Mouse (Mus musculus): ENCODE data around the gene Sorcs2. TPM values are rescaled to one million over a fixed set of nuclear protein-coding genes. Genes with fewer than 3 reads are reported as not detected.

Sorcs2 gene
- polyA plus RNA-seq, 1 experiment from 2014 or later = 3.1 TPM

DNA sequence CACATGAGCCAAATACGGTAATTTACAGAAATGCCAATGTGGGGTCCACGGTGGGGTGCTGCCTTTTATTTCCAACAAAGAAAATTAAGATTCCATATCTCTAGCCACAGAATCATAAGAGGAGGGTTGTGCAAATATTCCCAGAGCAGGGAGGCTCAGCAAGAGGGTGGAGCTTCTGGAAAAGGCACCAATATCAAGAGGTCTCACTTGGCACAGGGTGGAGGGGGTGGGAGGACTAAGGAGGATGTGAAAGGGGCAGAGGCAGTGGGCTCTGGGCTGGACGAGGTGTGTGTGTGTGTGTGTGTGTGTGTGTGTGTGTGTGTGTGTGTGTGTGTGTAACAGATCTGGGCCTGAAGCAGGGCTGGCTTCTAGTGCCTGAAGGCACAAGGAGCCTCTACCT is 297.5 kb downstream of the Sorcs2 start:
- Histone ChIP-seq H3K9ac (ENCODE audit: low read length) (no peak overlapping the region), H3K4me2 (replicated peaks; ENCODE audit: low read depth) (no peak overlapping the region), H3K9me3 (ENCODE audit: control insufficient read depth, low read length) (no peaks in the 10 kb centered on the region), H3K36me3 (ENCODE audit: control insufficient read depth, insufficient read depth, low read length) (no peaks in the 10 kb centered on the region), H3K27me3 (ENCODE audit: control insufficient read depth, insufficient read depth, low read length) (no peaks in the 10 kb centered on the region), H3K27ac (replicated peaks) (no peak overlapping the region), H3K4me1 (replicated peaks; ENCODE audit: control insufficient read depth, insufficient read depth) (no peaks in the 10 kb centered on the region), H3K4me3 (ENCODE audit: low read depth, low read length) (no peak overlapping the region)
- WGBS = 50% methylated on average over 3 of the region's 3 CpGs
- TF ChIP-seq EP300 (optimal IDR thresholded peaks at IDR 0.05) = no peak
- no peak for TF ChIP-seq CTCF (IDR thresholded peaks at IDR 0.05; ENCODE audit: low read depth)
- DNase-seq (ENCODE audit: low spot score) (no peak), ATAC-seq (ENCODE audit: low FRiP score, low TSS enrichment) (no peak)

DNA sequence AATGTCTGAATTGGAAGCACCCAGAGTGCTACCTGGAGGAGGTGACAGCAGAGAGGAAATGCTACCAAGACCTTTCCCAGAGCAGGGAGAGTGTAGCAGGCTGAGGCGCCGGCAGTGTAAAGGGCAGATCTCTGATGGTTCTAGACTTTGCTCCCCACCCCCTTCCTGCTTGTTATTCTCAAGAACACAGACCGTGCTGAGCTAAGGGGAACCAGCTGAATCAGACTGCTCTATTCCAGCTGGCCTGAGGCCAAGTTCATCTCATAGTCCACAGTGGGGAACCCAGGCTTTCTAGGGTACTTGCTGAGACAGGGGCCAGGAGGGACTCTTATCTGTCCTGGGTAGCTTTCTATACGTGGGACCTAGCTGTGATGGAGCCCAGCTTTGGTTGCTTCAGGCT is 298.3 kb downstream of the Sorcs2 start:
- ATAC-seq (ENCODE audit: low FRiP score, low TSS enrichment) (0 out of 2 replicates have a peak, but pooled peaks have one; percentile 10), DNase-seq (ENCODE audit: low spot score) (no peak)
- Histone ChIP-seq H3K4me3 (ENCODE audit: low read depth, low read length) (no peak overlapping the region), H3K36me3 (ENCODE audit: control insufficient read depth, insufficient read depth, low read length) (no peaks in the 10 kb centered on the region), H3K4me2 (replicated peaks; ENCODE audit: low read depth) (no peak overlapping the region), H3K9ac (ENCODE audit: low read length) (no peak overlapping the region), H3K9me3 (ENCODE audit: control insufficient read depth, low read length) (no peaks in the 10 kb centered on the region), H3K27ac (replicated peaks) (no peak overlapping the region), H3K27me3 (ENCODE audit: control insufficient read depth, insufficient read depth, low read length) (no peaks in the 10 kb centered on the region), H3K4me1 (replicated peaks; ENCODE audit: control insufficient read depth, insufficient read depth) (no peaks in the 10 kb centered on the region)
- 33% methylated on average over 4 of the region's 4 CpGs for WGBS
- no peak for TF ChIP-seq CTCF (IDR thresholded peaks at IDR 0.05; ENCODE audit: low read depth)

DNA sequence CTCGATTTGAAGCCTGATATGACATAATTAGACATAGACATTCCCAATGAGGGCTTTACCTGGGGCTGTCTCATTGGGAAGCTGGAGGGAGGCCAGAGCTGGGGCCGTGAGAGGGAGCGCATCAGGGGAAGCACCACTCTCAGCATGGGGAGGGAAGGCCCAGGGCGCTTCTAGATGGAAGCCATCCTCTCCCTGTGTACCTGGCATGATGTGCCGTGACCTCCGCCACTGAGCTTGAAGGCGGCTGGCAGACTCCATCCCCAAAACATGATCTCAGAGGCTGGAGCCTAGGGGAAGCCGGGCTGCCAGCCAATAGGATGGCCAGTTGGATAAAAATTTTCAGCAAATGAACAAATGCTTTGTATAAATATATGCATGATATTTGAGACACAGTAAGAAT is 301.9 kb downstream of the Sorcs2 start:
- 66% methylated on average over 8 of the region's 8 CpGs for WGBS
- DNase-seq (ENCODE audit: low spot score) (no peak), ATAC-seq (ENCODE audit: low FRiP score, low TSS enrichment) (no peak)
- Histone ChIP-seq H3K4me1 (replicated peaks; ENCODE audit: control insufficient read depth, insufficient read depth) (no peaks in the 10 kb centered on the region), H3K27me3 (ENCODE audit: control insufficient read depth, insufficient read depth, low read length) (no peaks in the 10 kb centered on the region), H3K9me3 (ENCODE audit: control insufficient read depth, low read length) (no peaks in the 10 kb centered on the region), H3K4me3 (ENCODE audit: low read depth, low read length) (no peak overlapping the region), H3K27ac (replicated peaks) (no peak overlapping the region), H3K4me2 (replicated peaks; ENCODE audit: low read depth) (no peak overlapping the region), H3K36me3 (ENCODE audit: control insufficient read depth, insufficient read depth, low read length) (no peaks in the 10 kb centered on the region), H3K9ac (ENCODE audit: low read length) (no peak overlapping the region)
- no peak for TF ChIP-seq EP300 (optimal IDR thresholded peaks at IDR 0.05)
- no peak for TF ChIP-seq CTCF (IDR thresholded peaks at IDR 0.05; ENCODE audit: low read depth)

- ATAC-seq (ENCODE audit: low FRiP score, low TSS enrichment) (no peak), DNase-seq (ENCODE audit: low spot score) (no peak)
- no peaks in the 10 kb centered on the region for H3K9me3 ChIP-seq (ENCODE audit: control insufficient read depth, low read length)
- H3K4me2 ChIP-seq (replicated peaks; ENCODE audit: low read depth) = no peak overlapping the region
- H3K27me3 ChIP-seq (ENCODE audit: control insufficient read depth, insufficient read depth, low read length) = no peaks in the 10 kb centered on the region
- no peak overlapping the region for H3K4me3 ChIP-seq (ENCODE audit: low read depth, low read length)
- H3K4me1 ChIP-seq (replicated peaks; ENCODE audit: control insufficient read depth, insufficient read depth) = no peaks in the 10 kb centered on the region
- WGBS = 70% methylated on average over 7 of the region's 7 CpGs
- TF ChIP-seq CTCF (IDR thresholded peaks at IDR 0.05; ENCODE audit: low read depth) (no peak), EP300 (optimal IDR thresholded peaks at IDR 0.05) (no peak)
- no peak overlapping the region for H3K27ac ChIP-seq (replicated peaks)
- H3K36me3 ChIP-seq (ENCODE audit: control insufficient read depth, insufficient read depth, low read length) = no peaks in the 10 kb centered on the region
- no peak overlapping the region for H3K9ac ChIP-seq (ENCODE audit: low read length)
Observed at GRCm38 (mm10) chr5:36090036-36090435, 307.9 kb downstream of the Sorcs2 start.

- Histone ChIP-seq H3K9me3 (ENCODE audit: control insufficient read depth, low read length) (no peaks in the 10 kb centered on the region), H3K4me1 (replicated peaks; ENCODE audit: control insufficient read depth, insufficient read depth) (no peaks in the 10 kb centered on the region), H3K27ac (replicated peaks) (no peak overlapping the region), H3K4me3 (ENCODE audit: low read depth, low read length) (no peak overlapping the region), H3K27me3 (ENCODE audit: control insufficient read depth, insufficient read depth, low read length) (no peaks in the 10 kb centered on the region), H3K9ac (ENCODE audit: low read length) (no peak overlapping the region), H3K36me3 (ENCODE audit: control insufficient read depth, insufficient read depth, low read length) (no peaks in the 10 kb centered on the region), H3K4me2 (replicated peaks; ENCODE audit: low read depth) (no peak overlapping the region)
- TF ChIP-seq CTCF (IDR thresholded peaks at IDR 0.05; ENCODE audit: low read depth) (no peak), EP300 (optimal IDR thresholded peaks at IDR 0.05) (no peak)
- no peak for ATAC-seq (ENCODE audit: low FRiP score, low TSS enrichment)
- WGBS = 63% methylated on average over 2 of the region's 2 CpGs
- no peak for DNase-seq (ENCODE audit: low spot score)
Observed at GRCm38 (mm10) chr5:36089243-36089642, 308.7 kb downstream of the Sorcs2 start.

- Histone ChIP-seq H3K9ac (ENCODE audit: low read length) (no peak overlapping the region), H3K4me2 (replicated peaks; ENCODE audit: low read depth) (no peak overlapping the region), H3K27ac (replicated peaks) (no peak overlapping the region), H3K27me3 (ENCODE audit: control insufficient read depth, insufficient read depth, low read length) (no peaks in the 10 kb centered on the region), H3K4me1 (replicated peaks; ENCODE audit: control insufficient read depth, insufficient read depth) (no peaks in the 10 kb centered on the region), H3K4me3 (ENCODE audit: low read depth, low read length) (no peak overlapping the region), H3K36me3 (ENCODE audit: control insufficient read depth, insufficient read depth, low read length) (no peaks in the 10 kb centered on the region), H3K9me3 (ENCODE audit: control insufficient read depth, low read length) (no peaks in the 10 kb centered on the region)
- no peak for DNase-seq (ENCODE audit: low spot score)
- 88% methylated on average over 5 of the region's 5 CpGs for WGBS
- ATAC-seq (ENCODE audit: low FRiP score, low TSS enrichment) = no peak
- TF ChIP-seq CTCF (IDR thresholded peaks at IDR 0.05; ENCODE audit: low read depth) (no peak), EP300 (optimal IDR thresholded peaks at IDR 0.05) (no peak)
Observed at GRCm38 (mm10) chr5:36086931-36087330, 311.0 kb downstream of the Sorcs2 start.

Data from stomach, postnatal 0 days (tissue).